Mouse (Mus musculus) testis, adult 2 months (tissue): ENCODE results near the gene Cdc42ep4.

ENCODE experiments used
- CTCF ChIP-seq: fragments of 200-500 bp; IDR thresholded peaks from 2 replicates; pipeline ENCODE4 v1.5.1; 2012; ENCODE audit warnings: low read depth, mild to moderate bottlenecking, inconsistent platforms, low read length, moderate library complexity; ENCODE audit not compliant: control insufficient read depth, insufficient read depth, insufficient replicate concordance
- POLR2A ChIP-seq: fragments of 200-500 bp; IDR thresholded peaks from 2 replicates; pipeline ENCODE4 v1.6.1; 2012; ENCODE audit warnings: low read depth, mild to moderate bottlenecking, inconsistent platforms, low read length, moderate library complexity; ENCODE audit not compliant: control insufficient read depth

GRCm38 (mm10) chr11:113758851-113759250 is 7.2 kb upstream of the Cdc42ep4 start:
- TF ChIP-seq CTCF (no peak), POLR2A (no peak)
